Mouse (Mus musculus): ENCODE measurements around the gene Slc16a2. TPM values are rescaled to one million over a fixed set of nuclear protein-coding genes. Genes with fewer than 3 reads are reported as not detected.

Slc16a2 gene
- polyA plus RNA-seq, 1 experiment from 2014 or later, result 10.2 TPM

DNA sequence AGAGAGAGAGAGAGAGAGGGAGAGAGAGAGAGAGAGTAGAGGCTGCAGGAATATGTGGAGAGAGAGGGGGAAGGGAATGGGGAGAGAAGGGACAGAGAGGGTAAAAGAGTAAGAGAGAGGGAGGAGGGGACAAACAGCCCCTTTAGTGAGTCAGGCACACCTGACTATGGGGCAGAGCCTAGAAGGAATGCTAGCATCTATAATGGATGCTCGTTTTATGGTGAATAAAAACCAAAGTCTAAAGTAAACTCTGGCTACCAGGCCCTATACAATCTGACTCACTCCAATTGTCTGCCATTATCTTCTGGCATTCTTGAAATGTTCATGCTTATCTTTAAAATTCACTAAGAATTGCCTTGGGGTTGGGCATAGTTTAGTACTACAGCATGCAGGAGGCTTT lies 169.7 kb downstream of the Slc16a2 start:
- WGBS, result 33% methylated on average over 1 of the region's 1 CpGs
- Histone ChIP-seq H3K4me3 (replicated peaks; ENCODE audit: low read length) (no peak overlapping the region), H3K27me3 (ENCODE audit: control insufficient read depth, insufficient read depth, low read length) (no peaks in the 10 kb centered on the region), H3K9ac (ENCODE audit: low read length) (no peak overlapping the region), H3K9me3 (replicated peaks; ENCODE audit: control insufficient read depth, low read length) (no peaks in the 10 kb centered on the region), H3K27ac (ENCODE audit: low read length) (no peak overlapping the region), H3K4me2 (ENCODE audit: low read depth, low read length) (no peak overlapping the region), H3K4me1 (ENCODE audit: control insufficient read depth, insufficient read depth, low read length) (no peaks in the 10 kb centered on the region), H3K36me3 (ENCODE audit: control insufficient read depth, insufficient read depth, low read length) (no peaks in the 10 kb centered on the region)
- ATAC-seq (ENCODE audit: insufficient read depth, low FRiP score), result no peak

Other genes with a start within 250 kb of the Slc16a2 start
- not detected in 2 replicates for gene Zcchc13, start 191.4 kb downstream of the Slc16a2 start, polyA plus RNA-seq (2015; fragmentation: Nextera tagmentation; extraction: Ambion mirVana)
- gene Rlim, start 159.3 kb upstream of the Slc16a2 start, polyA plus RNA-seq (2015; fragmentation: Nextera tagmentation; extraction: Ambion mirVana), result 38.0 and 38.7 TPM in 2 replicates